Mouse (Mus musculus) heart, embryonic 12.5 days (tissue): ENCODE measurements around the gene Scn2a. TPM values are rescaled to one million over a fixed set of nuclear protein-coding genes. Genes with fewer than 3 reads are reported as not detected.
"Not testable (repeated sequence)": the region's sequence is repeated elsewhere in the genome, so short reads cannot be mapped to it uniquely, and the experiment has no call there.

Experiments
- ATAC-seq: fragments of 200-750 bp; cut with Nextera tagmentation; 2 replicates; pipeline ENCODE4 v1.8.0; 2017; ENCODE audit warnings: moderate TSS enrichment, moderate library complexity; ENCODE audit not compliant: insufficient number of reproducible peaks, low FRiP score
- H3K27ac ChIP-seq: fragments of 300-500 bp; sonication (generic); 2 replicates; pipeline ENCODE4 v1.5.1; 2016; ENCODE audit warnings: mild to moderate bottlenecking, moderate library complexity; ENCODE audit not compliant: poor library complexity, severe bottlenecking
- H3K27me3 ChIP-seq: fragments of 300-500 bp; sonication (generic); replicated peaks from 2 replicates; pipeline ENCODE4 v1.6.1; 2016; ENCODE audit warnings: mild to moderate bottlenecking, moderate library complexity
- H3K36me3 ChIP-seq: fragments of 300-500 bp; sonication (generic); 2 replicates; pipeline ENCODE4 v1.6.1; 2016; ENCODE audit warnings: mild to moderate bottlenecking, moderate library complexity
- H3K4me1 ChIP-seq: fragments of 300-500 bp; sonication (generic); replicated peaks from 2 replicates; pipeline ENCODE4 v1.6.1; 2016; ENCODE audit warnings: mild to moderate bottlenecking
- H3K4me2 ChIP-seq: fragments of 300-500 bp; sonication (generic); 2 replicates; pipeline ENCODE4 v1.6.1; 2016; ENCODE audit warnings: mild to moderate bottlenecking, moderate library complexity
- H3K4me3 ChIP-seq: fragments of 300-500 bp; sonication (generic); 2 replicates; pipeline ENCODE4 v1.5.1; 2016; ENCODE audit warnings: mild to moderate bottlenecking
- H3K9ac ChIP-seq: fragments of 300-500 bp; sonication (generic); 2 replicates; pipeline ENCODE4 v1.6.1; 2016; ENCODE audit warnings: mild to moderate bottlenecking, moderate library complexity
- H3K9me3 ChIP-seq: fragments of 300-500 bp; sonication (generic); replicated peaks from 2 replicates; pipeline ENCODE4 v1.6.1; 2016; ENCODE audit warnings: mild to moderate bottlenecking, moderate library complexity
- WGBS: fragments of 180-500 bp; shearing (Covaris S2); methylation state at CpG from one replicate; pipeline ENCODE4 v1.1.7; 2016; 5-methylcytosine and 5-hydroxymethylcytosine counted together
- polyA plus RNA-seq: library from polyadenylated mRNA; unstranded; fragments of >200 nt; fragmentation: Nextera tagmentation; extraction: Ambion mirVana; gene quantifications from 2 replicates; pipeline ENCODE4 v1.2.1, GENCODE M21; 2016

Gene Scn2a
- polyA plus RNA-seq, 1 experiment from 2014 or later, result 1.1 TPM

- Histone ChIP-seq H3K4me3 (no peak overlapping the region), H3K9me3 (no peaks in the 10 kb centered on the region), H3K27me3 (no peaks in the 10 kb centered on the region), H3K27ac (no peak overlapping the region), H3K36me3 (no peaks in the 10 kb centered on the region), H3K9ac (no peak overlapping the region), H3K4me2 (no peak overlapping the region), H3K4me1 (no peaks in the 10 kb centered on the region)
- ATAC-seq, result no peak
- 86% methylated on average over 1 of the region's 1 CpGs for WGBS
Measured at GRCm38 (mm10) chr2:65700246-65700645, 79.7 kb downstream of the Scn2a start.

DNA sequence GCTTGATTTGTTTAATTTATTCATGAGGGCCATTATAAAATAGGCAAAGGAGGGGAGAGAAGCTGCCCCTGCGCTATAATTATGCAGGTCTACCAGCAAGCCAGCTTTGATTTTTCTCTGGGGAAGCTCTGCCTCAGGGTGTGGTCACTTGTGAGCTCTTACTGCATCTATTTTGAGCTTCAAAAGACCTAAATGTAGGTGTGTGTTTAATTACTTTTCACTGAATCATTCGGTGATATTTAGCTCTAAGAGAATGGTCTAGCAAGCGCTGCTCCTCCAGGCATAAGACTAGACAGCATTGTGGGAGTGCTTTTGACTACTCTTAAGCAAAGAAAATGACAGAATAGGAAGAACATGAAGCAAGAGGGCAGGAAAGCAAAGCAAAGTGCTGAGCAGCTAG lies 80.6 kb downstream of the Scn2a start:
- H3K9me3 ChIP-seq, result no peaks in the 10 kb centered on the region
- no peaks in the 10 kb centered on the region for H3K4me1 ChIP-seq
- ATAC-seq, result no peak
- 89% methylated on average over 3 of the region's 3 CpGs for WGBS
- H3K4me2 ChIP-seq, result no peak overlapping the region
- H3K27me3 ChIP-seq, result no peaks in the 10 kb centered on the region
- H3K36me3 ChIP-seq, result no peaks in the 10 kb centered on the region
- no peak overlapping the region for H3K9ac ChIP-seq
- H3K4me3 ChIP-seq, result no peak overlapping the region
- no peak overlapping the region for H3K27ac ChIP-seq

- Histone ChIP-seq H3K27ac (no peak overlapping the region), H3K4me3 (no peak overlapping the region), H3K9me3 (no peaks in the 10 kb centered on the region), H3K9ac (no peak overlapping the region), H3K4me1 (no peaks in the 10 kb centered on the region), H3K36me3 (no peaks in the 10 kb centered on the region), H3K4me2 (no peak overlapping the region), H3K27me3 (no peaks in the 10 kb centered on the region)
- WGBS, result 84% methylated on average over 6 of the region's 6 CpGs
- ATAC-seq, result no peak
Measured at GRCm38 (mm10) chr2:65722219-65722800, 101.7 kb downstream of the Scn2a start.

DNA sequence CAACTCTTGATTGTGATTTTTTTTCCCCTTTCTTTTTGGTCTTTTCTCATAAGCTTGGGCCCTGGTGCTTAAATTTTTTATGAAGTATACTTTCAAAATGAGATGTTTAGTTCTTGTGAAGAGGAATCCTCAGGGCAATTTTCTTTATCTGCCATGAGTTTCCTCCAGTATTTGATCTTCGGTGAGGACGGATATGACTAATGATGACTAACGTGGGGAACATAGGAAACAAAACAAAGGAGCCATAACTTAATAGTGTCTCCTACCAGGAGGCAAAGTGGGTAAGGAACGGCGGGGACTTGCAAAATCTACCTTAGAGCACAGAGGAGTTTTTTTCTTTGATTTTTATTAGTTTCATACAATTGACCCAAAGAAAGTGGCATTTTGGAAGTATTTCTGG lies 124.8 kb downstream of the Scn2a start:
- Histone ChIP-seq H3K4me2 (no peak overlapping the region), H3K27ac (no peak overlapping the region), H3K27me3 (no peaks in the 10 kb centered on the region), H3K9me3 (no peaks in the 10 kb centered on the region), H3K4me3 (no peak overlapping the region), H3K9ac (no peak overlapping the region), H3K36me3 (no peaks in the 10 kb centered on the region), H3K4me1 (no peaks in the 10 kb centered on the region)
- 72% methylated on average over 5 of the region's 5 CpGs for WGBS
- no peak for ATAC-seq

DNA sequence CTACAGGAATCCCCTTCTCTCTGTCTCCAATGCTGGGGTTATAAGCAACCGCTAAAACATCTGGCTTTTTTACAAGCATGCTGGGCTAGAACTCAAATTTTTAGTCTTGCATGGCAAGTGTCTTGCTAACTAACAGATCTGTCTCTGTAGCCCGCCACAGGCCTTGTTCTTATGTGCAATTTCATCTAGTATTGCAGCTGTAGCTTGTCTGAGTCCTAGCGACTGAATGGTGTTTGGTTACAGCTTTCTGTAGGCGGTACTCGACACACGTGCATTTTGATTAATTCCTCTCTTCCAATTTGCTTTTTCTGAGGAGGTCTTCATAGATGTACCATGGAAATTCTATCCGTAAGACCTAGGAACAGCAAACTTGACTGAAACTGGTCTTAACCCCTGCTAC lies 161.9 kb downstream of the Scn2a start:
- H3K27ac ChIP-seq, result no peak overlapping the region
- peaks cover 3% of the 10 kb centered on the region for H3K9me3 ChIP-seq
- H3K27me3 ChIP-seq, result no peaks in the 10 kb centered on the region
- no peak overlapping the region for H3K9ac ChIP-seq
- H3K4me3 ChIP-seq, result no peak overlapping the region
- WGBS, result 75% methylated on average over 7 of the region's 7 CpGs
- H3K4me1 ChIP-seq, result no peaks in the 10 kb centered on the region
- no peaks in the 10 kb centered on the region for H3K36me3 ChIP-seq
- no peak overlapping the region for H3K4me2 ChIP-seq
- no peak for ATAC-seq

DNA sequence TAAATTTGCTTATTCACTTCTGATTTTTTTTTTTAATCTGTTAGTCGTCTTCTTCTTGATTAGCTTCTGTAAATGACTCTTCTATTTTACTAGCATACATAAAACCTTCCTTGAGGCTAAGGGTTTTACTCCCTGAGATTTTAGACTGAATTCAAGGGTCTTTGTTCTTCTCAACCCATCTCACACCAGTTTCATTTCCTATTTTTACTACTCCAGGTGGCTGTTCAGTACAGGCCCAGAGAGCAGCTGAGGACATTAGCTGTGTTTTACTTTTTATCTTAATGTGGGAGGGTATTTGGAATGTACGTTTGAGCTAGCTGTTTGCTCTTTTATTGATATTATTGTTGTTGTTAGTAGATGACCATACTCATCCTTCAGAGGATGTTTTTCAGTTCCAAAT lies 162.8 kb downstream of the Scn2a start:
- Histone ChIP-seq H3K4me3 (no peak overlapping the region), H3K27me3 (no peaks in the 10 kb centered on the region), H3K9ac (no peak overlapping the region), H3K36me3 (no peaks in the 10 kb centered on the region), H3K4me2 (no peak overlapping the region), H3K9me3 (peaks cover 5% of the 10 kb centered on the region), H3K27ac (no peak overlapping the region), H3K4me1 (no peaks in the 10 kb centered on the region)
- 71% methylated on average over 2 of the region's 2 CpGs for whole genome bisulfite sequencing
- ATAC-seq, result no peak

DNA sequence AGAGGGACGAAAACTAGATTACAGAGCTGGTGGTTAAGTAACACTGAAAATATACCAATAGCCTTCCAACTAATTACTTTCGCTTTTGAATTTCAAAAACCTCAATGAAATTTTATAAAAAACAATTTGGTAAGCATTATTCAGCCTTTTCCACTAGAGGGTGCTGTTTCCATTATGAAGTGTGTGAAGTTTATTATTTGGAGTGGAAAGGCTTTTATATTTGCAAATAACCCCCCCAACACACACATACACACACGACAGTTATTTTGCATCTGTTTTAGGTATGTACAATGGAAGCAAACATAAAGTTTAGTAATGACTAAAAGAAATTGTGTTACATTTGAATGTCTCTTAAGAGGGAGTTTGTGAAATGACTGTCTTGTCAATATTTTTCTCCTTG lies 171.9 kb downstream of the Scn2a start:
- H3K4me1 ChIP-seq, result no peaks in the 10 kb centered on the region
- H3K4me3 ChIP-seq, result no peak overlapping the region
- WGBS, result 28% methylated on average over 3 of the region's 3 CpGs
- H3K27me3 ChIP-seq, result no peaks in the 10 kb centered on the region; the same call in 1 of the 2 replicates
- no peak overlapping the region for H3K27ac ChIP-seq
- no peaks in the 10 kb centered on the region for H3K36me3 ChIP-seq
- no peak overlapping the region for H3K9ac ChIP-seq
- H3K9me3 ChIP-seq, result peaks cover 25% of the 10 kb centered on the region
- no peak overlapping the region for H3K4me2 ChIP-seq
- ATAC-seq, result no peak

GRCm38 (mm10) chr2:65793593-65793992 lies 173.0 kb downstream of the Scn2a start:
- no peaks in the 10 kb centered on the region; the same call in 1 of the 2 replicates for H3K27me3 ChIP-seq
- peaks cover 23% of the 10 kb centered on the region for H3K9me3 ChIP-seq
- ATAC-seq, result no peak
- no peaks in the 10 kb centered on the region for H3K4me1 ChIP-seq
- no peak overlapping the region for H3K9ac ChIP-seq
- no peak overlapping the region for H3K27ac ChIP-seq
- no peak overlapping the region for H3K4me3 ChIP-seq
- 84% methylated on average over 2 of the region's 2 CpGs for WGBS
- H3K36me3 ChIP-seq, result no peaks in the 10 kb centered on the region
- no peak overlapping the region for H3K4me2 ChIP-seq

DNA sequence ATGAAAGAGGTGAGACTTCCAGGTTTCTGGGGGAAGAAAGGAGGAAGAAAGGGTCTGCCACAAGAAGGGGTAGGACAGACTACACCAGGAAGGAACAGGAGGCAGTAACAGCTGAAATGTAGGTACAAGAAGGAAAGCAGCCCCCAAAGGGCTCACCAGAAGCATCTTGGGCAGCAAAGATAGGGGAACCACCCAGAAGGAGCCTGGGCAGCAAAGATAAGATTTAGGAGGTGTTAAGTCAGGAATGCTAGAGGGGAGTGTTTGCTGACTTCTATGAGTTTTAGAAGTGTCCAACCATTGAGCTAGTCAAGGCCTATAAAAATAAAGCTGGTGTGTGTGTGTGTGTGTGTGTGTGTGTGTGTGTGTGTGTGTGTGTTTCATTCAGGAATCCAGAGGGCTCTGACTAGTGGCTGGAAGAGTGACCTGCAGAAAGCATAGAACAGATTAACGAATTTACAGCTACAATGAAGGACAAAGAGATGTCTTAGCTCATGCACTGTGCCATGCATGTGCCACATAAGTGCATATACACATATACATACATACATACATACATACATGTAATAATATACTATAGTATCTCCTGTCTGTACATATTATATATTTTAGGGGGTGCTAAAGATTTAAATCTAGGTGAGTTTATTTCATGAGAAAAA lies 180.6 kb downstream of the Scn2a start:
- no peak overlapping the region for H3K27ac ChIP-seq
- ATAC-seq, result peak; percentile 86
- H3K27me3 ChIP-seq, result no peaks in the 10 kb centered on the region
- peaks cover 9% of the 10 kb centered on the region for H3K9me3 ChIP-seq
- H3K9ac ChIP-seq, result no peak overlapping the region
- no peaks in the 10 kb centered on the region for H3K36me3 ChIP-seq
- no peaks in the 10 kb centered on the region for H3K4me1 ChIP-seq
- H3K4me2 ChIP-seq, result no peak overlapping the region
- no peak overlapping the region for H3K4me3 ChIP-seq
- WGBS, result 64% methylated on average over 1 of the region's 1 CpGs

DNA sequence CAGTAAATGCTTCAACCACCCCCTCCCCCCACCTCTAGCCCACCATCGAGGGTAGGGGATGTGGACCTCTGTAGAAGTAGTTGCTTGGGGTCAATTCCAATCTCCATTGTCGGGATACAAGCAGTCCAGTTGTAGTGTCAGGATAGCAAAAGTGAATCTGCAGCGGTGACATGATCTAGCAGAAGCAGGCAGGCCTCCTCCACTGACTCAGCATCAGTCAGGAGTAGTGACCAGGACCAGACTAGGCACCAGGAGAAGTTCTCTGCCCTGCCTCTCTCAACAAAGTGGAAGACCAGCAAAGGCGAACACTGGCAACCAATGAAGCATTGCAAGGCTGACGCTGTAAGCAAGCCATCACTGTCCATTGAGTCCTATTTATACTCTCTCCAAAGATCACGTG lies 186.0 kb downstream of the Scn2a start:
- Histone ChIP-seq H3K27ac (no peak overlapping the region), H3K9ac (no peak overlapping the region), H3K9me3 (no peaks in the 10 kb centered on the region), H3K4me1 (no peaks in the 10 kb centered on the region), H3K36me3 (no peaks in the 10 kb centered on the region), H3K4me2 (no peak overlapping the region), H3K4me3 (no peak overlapping the region), H3K27me3 (no peaks in the 10 kb centered on the region)
- peak; percentile 83 for ATAC-seq
- 78% methylated on average over 6 of the region's 6 CpGs for WGBS

GRCm38 (mm10) chr2:65811203-65811602 lies 190.6 kb downstream of the Scn2a start:
- 85% methylated on average over 6 of the region's 6 CpGs for WGBS
- not testable (repeated sequence) for H3K27me3 ChIP-seq, H3K27ac ChIP-seq, H3K4me3 ChIP-seq, H3K36me3 ChIP-seq, H3K9me3 ChIP-seq, H3K4me2 ChIP-seq, ATAC-seq, H3K4me1 ChIP-seq, H3K9ac ChIP-seq
